Mouse (Mus musculus): ENCODE data around the gene Lrrc75b. TPM values are rescaled to one million over a fixed set of nuclear protein-coding genes. Genes with fewer than 3 reads are reported as not detected.
A peak's percentile ranks its signal among the peaks of the same experiment; 100 is the strongest.

The Lrrc75b gene
- total and polyA plus RNA-seq, 2 experiments from 2014 or later, result 37.5 to 41.4 TPM

- H3K27ac ChIP-seq (ENCODE audit: low read depth, low read length), result 0 out of 2 replicates have a peak overlapping the region, but pooled peaks have one; percentile 18
- peak overlapping the region; percentile 84; the same call in 1 of the 2 replicates for H3K4me2 ChIP-seq (ENCODE audit: low read depth, low read length, poor library complexity, severe bottlenecking)
- WGBS, result 81% methylated on average over 4 of the region's 4 CpGs
- peaks cover 13% of the 10 kb centered on the region for H3K36me3 ChIP-seq (ENCODE audit: insufficient read depth, low read length)
- DNase-seq (ENCODE audit: low spot score), result no peak
- no peaks in the 10 kb centered on the region for H3K9me3 ChIP-seq (ENCODE audit: low read length)
- H3K4me1 ChIP-seq (ENCODE audit: insufficient read depth, low read length), result peaks cover 12% of the 10 kb centered on the region
- TF ChIP-seq CTCF (IDR thresholded peaks at IDR 0.05), result no peak
- H3K27me3 ChIP-seq (ENCODE audit: insufficient read depth, low read length), result no peaks in the 10 kb centered on the region
- no peak for ATAC-seq (ENCODE audit: low FRiP score)
- H3K9ac ChIP-seq (replicated peaks; ENCODE audit: low read length, poor library complexity, severe bottlenecking), result no peak overlapping the region
- no peak overlapping the region for H3K4me3 ChIP-seq (ENCODE audit: low read depth, low read length)
These were observed 44.7 kb downstream of the Lrrc75b start for GRCm38 (mm10) chr10:75515216-75516037.

- Histone ChIP-seq H3K27ac (ENCODE audit: low read depth, low read length) (no peak overlapping the region), H3K4me2 (ENCODE audit: low read depth, low read length, poor library complexity, severe bottlenecking) (no peak overlapping the region), H3K4me1 (ENCODE audit: insufficient read depth, low read length) (peaks cover 12% of the 10 kb centered on the region), H3K4me3 (ENCODE audit: low read depth, low read length) (no peak overlapping the region), H3K36me3 (ENCODE audit: insufficient read depth, low read length) (peaks cover 23% of the 10 kb centered on the region), H3K9ac (replicated peaks; ENCODE audit: low read length, poor library complexity, severe bottlenecking) (no peak overlapping the region), H3K27me3 (ENCODE audit: insufficient read depth, low read length) (no peaks in the 10 kb centered on the region), H3K9me3 (ENCODE audit: low read length) (no peaks in the 10 kb centered on the region)
- DNase-seq (ENCODE audit: low spot score), result no peak
- no peak for ATAC-seq (ENCODE audit: low FRiP score)
- TF ChIP-seq CTCF (IDR thresholded peaks at IDR 0.05), result no peak
- WGBS, result 86% methylated on average over 7 of the region's 7 CpGs
These were observed 45.8 kb downstream of the Lrrc75b start for GRCm38 (mm10) chr10:75514361-75514760.

GRCm38 (mm10) chr10:75513306-75514067 is 46.6 kb downstream of the Lrrc75b start:
- ATAC-seq (ENCODE audit: low FRiP score), result no peak
- H3K4me2 ChIP-seq (ENCODE audit: low read depth, low read length, poor library complexity, severe bottlenecking), result no peak overlapping the region

DNA sequence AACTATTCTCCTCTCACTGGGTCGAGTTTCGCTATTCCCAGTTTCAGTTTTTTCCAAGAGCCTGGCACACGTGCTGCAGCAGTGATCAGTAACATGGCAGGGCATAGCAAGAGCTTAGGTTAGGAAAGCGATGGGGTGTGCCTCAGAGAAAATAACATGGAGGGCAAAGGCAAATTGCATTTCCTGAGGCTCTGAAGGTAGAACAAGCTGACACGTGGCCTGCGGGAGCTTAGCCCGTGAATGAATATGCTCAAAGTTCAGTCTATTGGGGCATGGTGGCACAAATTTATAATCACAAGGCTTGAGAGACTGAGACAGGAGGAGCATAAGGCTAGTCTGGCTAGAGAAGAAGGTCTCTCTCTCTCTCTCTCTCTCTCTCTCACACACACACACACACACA is 47.3 kb downstream of the Lrrc75b start:
- Histone ChIP-seq H3K9me3 (ENCODE audit: low read length) (no peaks in the 10 kb centered on the region), H3K27me3 (ENCODE audit: insufficient read depth, low read length) (no peaks in the 10 kb centered on the region), H3K36me3 (ENCODE audit: insufficient read depth, low read length) (peaks cover 39% of the 10 kb centered on the region), H3K27ac (ENCODE audit: low read depth, low read length) (no peak overlapping the region), H3K9ac (replicated peaks; ENCODE audit: low read length, poor library complexity, severe bottlenecking) (no peak overlapping the region), H3K4me1 (ENCODE audit: insufficient read depth, low read length) (peaks cover 6% of the 10 kb centered on the region), H3K4me2 (ENCODE audit: low read depth, low read length, poor library complexity, severe bottlenecking) (no peak overlapping the region), H3K4me3 (ENCODE audit: low read depth, low read length) (no peak overlapping the region)
- ATAC-seq (ENCODE audit: low FRiP score) (no peak), DNase-seq (ENCODE audit: low spot score) (no peak)
- WGBS, result 89% methylated on average over 7 of the region's 7 CpGs
- no peak for TF ChIP-seq CTCF (IDR thresholded peaks at IDR 0.05)

More at GRCm38 (mm10) chr10:75513306-75514067, 46.6 kb downstream of the Lrrc75b start:
- H3K36me3 ChIP-seq (ENCODE audit: insufficient read depth, low read length), result peaks cover 32% of the 10 kb centered on the region
- H3K4me3 ChIP-seq (ENCODE audit: low read depth, low read length), result no peak overlapping the region
- peaks cover 6% of the 10 kb centered on the region for H3K4me1 ChIP-seq (ENCODE audit: insufficient read depth, low read length)
- H3K9ac ChIP-seq (replicated peaks; ENCODE audit: low read length, poor library complexity, severe bottlenecking), result no peak overlapping the region
- H3K27ac ChIP-seq (ENCODE audit: low read depth, low read length), result no peak overlapping the region
- no peak for DNase-seq (ENCODE audit: low spot score)
- TF ChIP-seq CTCF (IDR thresholded peaks at IDR 0.05), result no peak
- WGBS, result 89% methylated on average over 8 of the region's 8 CpGs
- no peaks in the 10 kb centered on the region for H3K9me3 ChIP-seq (ENCODE audit: low read length)
- no peaks in the 10 kb centered on the region for H3K27me3 ChIP-seq (ENCODE audit: insufficient read depth, low read length)

GRCm38 (mm10) chr10:75511897-75512296 is 48.2 kb downstream of the Lrrc75b start:
- Histone ChIP-seq H3K4me2 (ENCODE audit: low read depth, low read length, poor library complexity, severe bottlenecking) (no peak overlapping the region), H3K27me3 (ENCODE audit: insufficient read depth, low read length) (no peaks in the 10 kb centered on the region), H3K36me3 (ENCODE audit: insufficient read depth, low read length) (peaks cover 44% of the 10 kb centered on the region), H3K27ac (ENCODE audit: low read depth, low read length) (no peak overlapping the region), H3K9me3 (ENCODE audit: low read length) (no peaks in the 10 kb centered on the region), H3K4me3 (ENCODE audit: low read depth, low read length) (no peak overlapping the region), H3K9ac (replicated peaks; ENCODE audit: low read length, poor library complexity, severe bottlenecking) (no peak overlapping the region), H3K4me1 (ENCODE audit: insufficient read depth, low read length) (peaks cover 6% of the 10 kb centered on the region)
- ATAC-seq (ENCODE audit: low FRiP score) (no peak), DNase-seq (ENCODE audit: low spot score) (no peak)
- TF ChIP-seq CTCF (IDR thresholded peaks at IDR 0.05), result no peak
- 93% methylated on average over 7 of the region's 7 CpGs for WGBS

GRCm38 (mm10) chr10:75511060-75511459 is 49.1 kb downstream of the Lrrc75b start:
- no peak overlapping the region for H3K4me3 ChIP-seq (ENCODE audit: low read depth, low read length)
- TF ChIP-seq CTCF (IDR thresholded peaks at IDR 0.05), result no peak
- DNase-seq (ENCODE audit: low spot score) (no peak), ATAC-seq (ENCODE audit: low FRiP score) (no peak)
- peaks cover 4% of the 10 kb centered on the region for H3K4me1 ChIP-seq (ENCODE audit: insufficient read depth, low read length)
- H3K27ac ChIP-seq (ENCODE audit: low read depth, low read length), result no peak overlapping the region
- H3K27me3 ChIP-seq (ENCODE audit: insufficient read depth, low read length), result no peaks in the 10 kb centered on the region
- H3K9me3 ChIP-seq (ENCODE audit: low read length), result no peaks in the 10 kb centered on the region
- H3K36me3 ChIP-seq (ENCODE audit: insufficient read depth, low read length), result peaks cover 49% of the 10 kb centered on the region
- no peak overlapping the region for H3K9ac ChIP-seq (replicated peaks; ENCODE audit: low read length, poor library complexity, severe bottlenecking)
- H3K4me2 ChIP-seq (ENCODE audit: low read depth, low read length, poor library complexity, severe bottlenecking), result no peak overlapping the region
- 88% methylated on average over 9 of the region's 9 CpGs for WGBS

Measured in midbrain, postnatal 0 days (tissue).